Comparison of ENCODE assay signal across 8 mouse cellular contexts in the genomic region with DNA sequence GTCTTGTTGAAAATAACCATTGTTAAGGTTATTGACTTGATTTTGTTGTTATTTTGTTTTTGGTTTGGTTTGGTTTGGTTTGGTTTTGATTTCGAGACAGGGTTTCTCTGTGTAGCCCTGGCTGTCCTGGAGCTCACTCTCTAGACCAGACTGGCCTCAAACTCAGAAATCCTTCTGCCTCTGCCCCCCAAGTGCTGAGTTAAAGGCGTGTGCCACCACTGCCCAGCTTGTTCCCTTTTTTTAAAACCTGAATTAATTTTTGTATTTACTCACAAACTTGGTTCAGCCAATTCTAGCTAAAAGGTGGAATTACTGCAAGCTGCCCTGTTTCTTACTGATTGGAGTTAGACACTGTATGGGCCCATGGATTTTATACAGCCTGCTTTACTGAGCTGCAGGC. TPM values are rescaled to one million over a fixed set of nuclear protein-coding genes. Genes with fewer than 3 reads are reported as not detected.
DNase-seq lines count a peak whose midpoint lies in the region; ATAC-seq and TF ChIP-seq lines count a peak whose summit lies in the region.

No protein-coding gene starts in this region.

- peak overlapping the region; percentile 87 for H3K4me2 ChIP-seq in heart, embryonic 12.5 days
- peak overlapping the region; percentile 72 for H3K4me2 ChIP-seq in forebrain, postnatal 0 days (ENCODE audit: low read depth)

- DNase-seq in heart, postnatal 4 days = no peak
- no peak for DNase-seq in forebrain, postnatal 0 days
- DNase-seq in midbrain, embryonic 10.5 days (ENCODE audit: low spot score) = no peak
- no peak for DNase-seq in yolk sac, embryonic 10.5 days (ENCODE audit: low spot score)
- no peak for DNase-seq in layer of hippocampus, adult 9-10 months (ENCODE audit: low spot score)

- 0 out of 2 replicates have a peak, but pooled peaks cover 7% of the 10 kb centered on the region for H3K36me3 ChIP-seq in heart, embryonic 12.5 days
- 0 out of 2 replicates have a peak, but pooled peaks cover 3% of the 10 kb centered on the region for H3K36me3 ChIP-seq in E14TG2a.4 (ENCODE audit: insufficient read depth, low read length)
- no peaks in the 10 kb centered on the region for H3K36me3 ChIP-seq in forebrain, postnatal 0 days (ENCODE audit: insufficient read depth)
- H3K36me3 ChIP-seq in midbrain, embryonic 10.5 days = peaks cover 14% of the 10 kb centered on the region

- WGBS in heart, embryonic 12.5 days = 57% methylated on average over 2 of the region's 2 CpGs
- WGBS in forebrain, postnatal 0 days = 37% methylated on average over 2 of the region's 2 CpGs
- 47% methylated on average over 2 of the region's 2 CpGs for WGBS in midbrain, embryonic 10.5 days

- no peaks in the 10 kb centered on the region for H3K9me3 ChIP-seq in heart, embryonic 12.5 days (replicated peaks)
- H3K9me3 ChIP-seq in E14TG2a.4 (ENCODE audit: low read length) = no peaks in the 10 kb centered on the region
- no peaks in the 10 kb centered on the region for H3K9me3 ChIP-seq in forebrain, postnatal 0 days (ENCODE audit: low read length)
- peaks cover 4% of the 10 kb centered on the region; the same call in 1 of the 2 replicates for H3K9me3 ChIP-seq in midbrain, embryonic 10.5 days (replicated peaks)

- peak overlapping the region; percentile 79 for H3K4me3 ChIP-seq in heart, embryonic 12.5 days
- H3K4me3 ChIP-seq in E14TG2a.4 (replicated peaks; ENCODE audit: low read length) = peak overlapping the region; percentile 99
- H3K4me3 ChIP-seq in forebrain, postnatal 0 days (ENCODE audit: low read depth, low read length) = peak overlapping the region; percentile 97
- H3K4me3 ChIP-seq in midbrain, embryonic 10.5 days = peak overlapping the region; percentile 91

- H3K27ac ChIP-seq in heart, embryonic 12.5 days (ENCODE audit: poor library complexity, severe bottlenecking) = no peak overlapping the region
- no peak overlapping the region for H3K27ac ChIP-seq in forebrain, postnatal 0 days (ENCODE audit: low read depth, low read length)
- H3K27ac ChIP-seq in midbrain, embryonic 10.5 days (replicated peaks) = peak overlapping the region; percentile 99; the same call in 1 of the 2 replicates

- ATAC-seq in heart, embryonic 12.5 days (ENCODE audit: insufficient number of reproducible peaks, low FRiP score) = no peak
- ATAC-seq in forebrain, postnatal 0 days = no peak
- no peak for ATAC-seq in cerebellum, adult (ENCODE audit: insufficient number of reproducible peaks, low FRiP score, low TSS enrichment)

- H3K27me3 ChIP-seq in heart, embryonic 12.5 days (replicated peaks) = no peaks in the 10 kb centered on the region
- no peaks in the 10 kb centered on the region for H3K27me3 ChIP-seq in E14TG2a.4 (ENCODE audit: insufficient read depth, low read length)
- no peaks in the 10 kb centered on the region for H3K27me3 ChIP-seq in forebrain, postnatal 0 days (ENCODE audit: insufficient read depth, low read length)
- no peaks in the 10 kb centered on the region for H3K27me3 ChIP-seq in midbrain, embryonic 10.5 days (ENCODE audit: low read depth, poor library complexity, severe bottlenecking)

- peaks cover 11% of the 10 kb centered on the region for H3K4me1 ChIP-seq in heart, embryonic 12.5 days (replicated peaks)
- peaks cover 29% of the 10 kb centered on the region for H3K4me1 ChIP-seq in E14TG2a.4 (replicated peaks; ENCODE audit: low read depth, low read length)
- 0 out of 2 replicates have a peak, but pooled peaks cover 4% of the 10 kb centered on the region for H3K4me1 ChIP-seq in forebrain, postnatal 0 days (ENCODE audit: insufficient read depth)
- peaks cover 19% of the 10 kb centered on the region for H3K4me1 ChIP-seq in midbrain, embryonic 10.5 days

- TF ChIP-seq CTCF in E14TG2a.4 (conservative IDR thresholded peaks at IDR 0.05; ENCODE audit: low read length) = no peak
- no peak for TF ChIP-seq CTCF in forebrain, postnatal 0 days (IDR thresholded peaks at IDR 0.05; ENCODE audit: low read depth)

- no peak overlapping the region for H3K9ac ChIP-seq in heart, embryonic 12.5 days
- H3K9ac ChIP-seq in forebrain, postnatal 0 days = no peak overlapping the region

RNA-seq across cellular contexts. Expression of a gene that starts 1.3 kb away (rescaled TPM):
- 10.4 and 10.5 TPM in 2 replicates for polyA plus RNA-seq in heart, embryonic 12.5 days (2016; fragmentation: Nextera tagmentation; extraction: Ambion mirVana)
- 10 to 100 TPM; 10.4 to 14.0 TPM for total RNA-seq in heart, postnatal 4 days (2021)
- 8.9 TPM in 2 replicates for total RNA-seq in forebrain, postnatal 0 days (2014; rRNA removed)
- 11.1 and 13.1 TPM in 2 replicates for polyA plus RNA-seq in forebrain, postnatal 0 days (2015; fragmentation: Nextera tagmentation; extraction: Ambion mirVana)
- 9.0 and 11.4 TPM in 2 replicates for polyA plus RNA-seq in midbrain, embryonic 10.5 days (2016; fragmentation: Nextera tagmentation; extraction: Ambion mirVana)

RNA-seq across cellular contexts. Expression of a gene that starts 37.1 kb away (rescaled TPM):
- polyA plus RNA-seq in heart, embryonic 12.5 days (2016; fragmentation: Nextera tagmentation; extraction: Ambion mirVana) = 19.5 and 21.1 TPM in 2 replicates
- total RNA-seq in heart, postnatal 4 days (2021) = 10 to 100 TPM in 1 of 2 experiments, 1 to 10 TPM in 1; 9.4 to 12.0 TPM
- total RNA-seq in forebrain, postnatal 0 days (2014; rRNA removed) = 29.5 and 31.1 TPM in 2 replicates
- polyA plus RNA-seq in forebrain, postnatal 0 days (2015; fragmentation: Nextera tagmentation; extraction: Ambion mirVana) = 24.0 and 24.4 TPM in 2 replicates
- polyA plus RNA-seq in midbrain, embryonic 10.5 days (2016; fragmentation: Nextera tagmentation; extraction: Ambion mirVana) = 38.5 and 44.3 TPM in 2 replicates
